ENCODE assay signal across 23 mouse cellular contexts in genomic region chr14:117651938-117652337, GRCm38 (mm10).
DNase-seq lines count a peak whose midpoint lies in the region; ATAC-seq and TF ChIP-seq lines count a peak whose summit lies in the region.
"Had no signal": no experiment of that assay in that cellular context is flagged by ENCODE, and none has a peak within 500 bp of the region (broad histone marks: within the 10 kb centered on the region; RNA-seq: fewer than 3 reads in every experiment).

No protein-coding gene starts in this region.

- H3K9me3 ChIP-seq in embryonic facial prominence, embryonic 12.5 days = no peaks in the 10 kb centered on the region
- no peaks in the 10 kb centered on the region for H3K9me3 ChIP-seq in embryonic facial prominence, embryonic 10.5 days
- H3K9me3 ChIP-seq in liver, postnatal 0 days (ENCODE audit: low read length) = no peaks in the 10 kb centered on the region
- H3K9me3 ChIP-seq in liver, embryonic 11.5 days (ENCODE audit: control insufficient read depth, low read length) = no peaks in the 10 kb centered on the region
- H3K9me3 ChIP-seq: embryonic facial prominence, embryonic 13.5 days; forebrain, embryonic 12.5 days; heart, embryonic 15.5 days; hindbrain, embryonic 13.5 days had no signal

- peaks cover 15% of the 10 kb centered on the region for H3K4me1 ChIP-seq in embryonic facial prominence, embryonic 12.5 days
- peaks cover 20% of the 10 kb centered on the region for H3K4me1 ChIP-seq in embryonic facial prominence, embryonic 10.5 days
- H3K4me1 ChIP-seq in liver, postnatal 0 days (ENCODE audit: insufficient read depth) = peaks cover 3% of the 10 kb centered on the region; the same call in 1 of the 2 replicates
- H3K4me1 ChIP-seq in liver, embryonic 11.5 days (replicated peaks; ENCODE audit: control insufficient read depth, insufficient read depth, low read length) = no peaks in the 10 kb centered on the region

- no peak for TF ChIP-seq CTCF in liver, postnatal 0 days (IDR thresholded peaks at IDR 0.05; ENCODE audit: low read depth)

- DNase-seq in adrenal gland, adult 2 months = peak; percentile 35
- DNase-seq in adrenal gland, postnatal 4 days (ENCODE audit: low spot score in 2 of 2) = no peak
- no peak for DNase-seq in embryonic facial prominence, embryonic 10.5 days (ENCODE audit: low spot score)
- DNase-seq in liver, postnatal 0 days = no peak
- no peak for DNase-seq in liver, embryonic 11.5 days (ENCODE audit: low spot score)
- peak; percentile 60 for DNase-seq in adipocyte (ENCODE audit: low spot score)
- DNase-seq: B cell, adult 2 months; cerebellum, adult 18-20 months; cerebellum, adult 9-11 months; cerebellum, postnatal 36 days; gastrocnemius, postnatal 14 days; heart, adult 2 months; heart, postnatal 14 days had no signal

- H3K4me2 ChIP-seq in embryonic facial prominence, embryonic 12.5 days (replicated peaks) = no peak overlapping the region
- H3K4me2 ChIP-seq in liver, postnatal 0 days (ENCODE audit: low read depth, low read length) = no peak overlapping the region
- no peak overlapping the region for H3K4me2 ChIP-seq in liver, embryonic 11.5 days
- H3K4me2 ChIP-seq: embryonic facial prominence, embryonic 13.5 days; forebrain, embryonic 12.5 days; heart, embryonic 11.5 days; heart, embryonic 15.5 days; hindbrain, embryonic 13.5 days had no signal

- no peaks in the 10 kb centered on the region for H3K36me3 ChIP-seq in embryonic facial prominence, embryonic 12.5 days
- no peaks in the 10 kb centered on the region for H3K36me3 ChIP-seq in embryonic facial prominence, embryonic 10.5 days (replicated peaks)
- H3K36me3 ChIP-seq in liver, postnatal 0 days (replicated peaks; ENCODE audit: insufficient read depth, low read length) = no peaks in the 10 kb centered on the region
- no peaks in the 10 kb centered on the region for H3K36me3 ChIP-seq in liver, embryonic 11.5 days (ENCODE audit: control insufficient read depth, insufficient read depth, low read length)
- H3K36me3 ChIP-seq: embryonic facial prominence, embryonic 13.5 days; forebrain, embryonic 12.5 days; G1E; heart, embryonic 15.5 days; hindbrain, embryonic 13.5 days had no signal

- peak; percentile 18; the same call in 1 of the 2 replicates for TF ChIP-seq EP300 in liver, postnatal 0 days (IDR thresholded peaks at IDR 0.05; ENCODE audit: low read depth)

- no peak overlapping the region for H3K4me3 ChIP-seq in embryonic facial prominence, embryonic 12.5 days
- no peak overlapping the region for H3K4me3 ChIP-seq in embryonic facial prominence, embryonic 10.5 days
- H3K4me3 ChIP-seq in liver, postnatal 0 days (ENCODE audit: low read depth, low read length) = no peak overlapping the region
- no peak overlapping the region for H3K4me3 ChIP-seq in liver, embryonic 11.5 days (ENCODE audit: low read depth, low read length)
- H3K4me3 ChIP-seq: embryonic facial prominence, embryonic 13.5 days; forebrain, embryonic 12.5 days; heart, adult 2 months; heart, embryonic 15.5 days; hindbrain, embryonic 13.5 days had no signal

- H3K27me3 ChIP-seq in embryonic facial prominence, embryonic 12.5 days = no peaks in the 10 kb centered on the region
- no peaks in the 10 kb centered on the region for H3K27me3 ChIP-seq in embryonic facial prominence, embryonic 10.5 days (replicated peaks; ENCODE audit: low read depth, poor library complexity, severe bottlenecking)
- H3K27me3 ChIP-seq in liver, postnatal 0 days (ENCODE audit: insufficient read depth, low read length) = no peaks in the 10 kb centered on the region
- H3K27me3 ChIP-seq in liver, embryonic 11.5 days (replicated peaks; ENCODE audit: control insufficient read depth, insufficient read depth, low read length) = no peaks in the 10 kb centered on the region
- H3K27me3 ChIP-seq: embryonic facial prominence, embryonic 13.5 days; forebrain, embryonic 12.5 days; heart, embryonic 15.5 days; hindbrain, embryonic 13.5 days had no signal

- 83% methylated on average over 2 of the region's 2 CpGs for WGBS in embryonic facial prominence, embryonic 12.5 days
- 83% methylated on average over 2 of the region's 2 CpGs for WGBS in embryonic facial prominence, embryonic 10.5 days
- WGBS in liver, postnatal 0 days (ENCODE audit: insufficient replicate concordance) = 77% methylated on average over 2 of the region's 2 CpGs
- 73% methylated on average over 2 of the region's 2 CpGs for WGBS in liver, embryonic 11.5 days

- no peak for ATAC-seq in embryonic facial prominence, embryonic 12.5 days (ENCODE audit: insufficient number of reproducible peaks, insufficient read depth, low FRiP score, low TSS enrichment)
- peak; percentile 5; the same call in 1 of the 2 replicates for ATAC-seq in liver, postnatal 0 days
- no peak for ATAC-seq in liver, embryonic 11.5 days (replicated peaks; ENCODE audit: low FRiP score)
- ATAC-seq: CD4-positive, CD25-positive, alpha-beta regulatory T cell, adult 4 months; forebrain, embryonic 16.5 days; hindbrain, postnatal 0 days had no signal

- H3K27ac ChIP-seq in embryonic facial prominence, embryonic 12.5 days = peak overlapping the region; percentile 17; the same call in 1 of the 2 replicates
- H3K27ac ChIP-seq in embryonic facial prominence, embryonic 10.5 days (replicated peaks) = no peak overlapping the region
- no peak overlapping the region for H3K27ac ChIP-seq in liver, postnatal 0 days (ENCODE audit: low read depth)
- no peak overlapping the region for H3K27ac ChIP-seq in liver, embryonic 11.5 days (ENCODE audit: low read depth, low read length)
- H3K27ac ChIP-seq: embryonic facial prominence, embryonic 13.5 days; forebrain, embryonic 12.5 days; heart, adult 2 months; heart, embryonic 15.5 days; hindbrain, embryonic 13.5 days; hindbrain, postnatal 0 days had no signal

- H3K9ac ChIP-seq in embryonic facial prominence, embryonic 12.5 days = no peak overlapping the region
- no peak overlapping the region for H3K9ac ChIP-seq in liver, postnatal 0 days (replicated peaks)
- H3K9ac ChIP-seq in liver, embryonic 11.5 days (ENCODE audit: low read depth, low read length) = no peak overlapping the region
- H3K9ac ChIP-seq: embryonic facial prominence, embryonic 13.5 days; forebrain, embryonic 12.5 days; heart, embryonic 15.5 days; hindbrain, embryonic 13.5 days had no signal

Comparison
In these comparisons a context has a peak if more than half of its experiments do, and no peak if none do; other contexts are left out.
1. DNase-seq: peak in adrenal gland, adult 2 months (single experiment) and adipocyte (single experiment); none in adrenal gland, postnatal 4 days (0 of 2), embryonic facial prominence, embryonic 10.5 days (single experiment), liver, postnatal 0 days (single experiment) and liver, embryonic 11.5 days (single experiment).